ENCODE assay signal across 8 mouse cellular contexts in the genomic region with DNA sequence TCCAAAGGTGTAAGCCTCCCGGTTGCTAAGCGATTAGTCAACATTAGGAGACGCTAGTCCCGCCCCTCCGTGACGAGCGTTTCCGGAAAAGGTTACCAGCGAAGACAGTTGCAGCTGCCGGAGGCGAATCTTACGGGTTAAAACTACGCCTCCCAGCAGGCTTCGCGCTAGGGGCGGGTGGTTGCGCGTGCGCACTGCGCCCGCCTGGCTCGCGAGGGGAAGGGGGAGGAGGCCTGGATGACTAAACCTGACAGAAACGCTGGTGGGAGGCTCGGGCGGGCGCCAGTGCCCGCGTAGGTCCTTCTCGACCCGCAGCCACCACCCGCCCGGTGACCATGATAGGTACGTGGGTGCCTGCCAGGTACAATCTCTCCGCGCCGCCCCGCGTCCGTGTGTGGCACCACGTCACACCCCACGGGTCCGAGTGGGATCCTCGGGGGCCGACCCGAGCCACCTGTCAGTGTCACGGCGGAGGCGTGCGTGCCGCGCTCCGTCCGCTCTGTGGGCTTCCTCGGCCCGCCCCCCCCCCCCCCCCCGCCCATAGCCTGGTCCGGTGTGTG. TPM values are rescaled to one million over a fixed set of nuclear protein-coding genes. Genes with fewer than 3 reads are reported as not detected.
DNase-seq lines count a peak whose midpoint lies in the region; ATAC-seq and TF ChIP-seq lines count a peak whose summit lies in the region.

A gene (minus strand): TSS at position 164 of the 560 bp plus-strand sequence.
A gene (plus strand): TSS at position 237 of the 560 bp plus-strand sequence.

- H3K4me3 ChIP-seq in ES-Bruce4 (ENCODE audit: low read depth, low read length) = peak within 1 kb of the TSS; percentile 87
- H3K4me3 ChIP-seq in forebrain, embryonic 13.5 days = peak within 1 kb of the TSS; percentile 62
- H3K4me3 ChIP-seq in liver, postnatal 0 days (ENCODE audit: low read depth, low read length) = peak within 1 kb of the TSS; percentile 77
- H3K4me3 ChIP-seq in neural tube, embryonic 14.5 days (ENCODE audit: low read depth, low read length) = peak within 1 kb of the TSS; percentile 56

- no peaks in the 10 kb centered on the region for H3K4me1 ChIP-seq in ES-Bruce4 (ENCODE audit: control insufficient read depth, insufficient read depth, low read length)
- peaks cover 10% of the 10 kb centered on the region for H3K4me1 ChIP-seq in forebrain, embryonic 13.5 days
- H3K4me1 ChIP-seq in liver, postnatal 0 days (ENCODE audit: insufficient read depth) = peaks cover 6% of the 10 kb centered on the region; the same call in 1 of the 2 replicates
- H3K4me1 ChIP-seq in neural tube, embryonic 14.5 days (ENCODE audit: control insufficient read depth, insufficient read depth, low read length) = no peaks in the 10 kb centered on the region

- no peak for TF ChIP-seq CTCF in ES-Bruce4 (IDR thresholded peaks at IDR 0.05; ENCODE audit: low read depth, low read length)
- no peak for TF ChIP-seq CTCF in liver, postnatal 0 days (IDR thresholded peaks at IDR 0.05; ENCODE audit: low read depth)

- H3K4me2 ChIP-seq in forebrain, embryonic 13.5 days = peak within 1 kb of the TSS; percentile 62
- peak within 1 kb of the TSS; percentile 91 for H3K4me2 ChIP-seq in liver, postnatal 0 days (ENCODE audit: low read depth, low read length)
- H3K4me2 ChIP-seq in neural tube, embryonic 14.5 days (ENCODE audit: low read depth, low read length) = peak within 1 kb of the TSS; percentile 58

- H3K36me3 ChIP-seq in ES-Bruce4 (ENCODE audit: control insufficient read depth, insufficient read depth, low read length, poor library complexity, severe bottlenecking) = no peaks in the 10 kb centered on the region
- no peaks in the 10 kb centered on the region for H3K36me3 ChIP-seq in forebrain, embryonic 13.5 days (ENCODE audit: poor library complexity, severe bottlenecking)
- H3K36me3 ChIP-seq in liver, postnatal 0 days (replicated peaks; ENCODE audit: insufficient read depth, low read length) = no peaks in the 10 kb centered on the region
- H3K36me3 ChIP-seq in neural tube, embryonic 14.5 days (ENCODE audit: control insufficient read depth, insufficient read depth, low read length) = no peaks in the 10 kb centered on the region

- 0% methylated on average over 45 of the region's 58 CpGs for WGBS in forebrain, embryonic 13.5 days
- 1% methylated on average over 50 of the region's 58 CpGs for WGBS in large intestine, adult 2 months
- WGBS in liver, postnatal 0 days (ENCODE audit: insufficient replicate concordance) = under 1% methylated on average over 46 of the region's 58 CpGs
- under 1% methylated on average over 45 of the region's 58 CpGs for WGBS in neural tube, embryonic 14.5 days

- H3K9ac ChIP-seq in ES-Bruce4 (ENCODE audit: low read depth, poor library complexity, severe bottlenecking) = peak within 1 kb of the TSS; percentile 59
- peak within 1 kb of the TSS; percentile 70 for H3K9ac ChIP-seq in forebrain, embryonic 13.5 days
- H3K9ac ChIP-seq in liver, postnatal 0 days (replicated peaks) = peak within 1 kb of the TSS; percentile 76
- peak within 1 kb of the TSS; percentile 77 for H3K9ac ChIP-seq in neural tube, embryonic 14.5 days (replicated peaks; ENCODE audit: low read depth, low read length)

- no peak for TF ChIP-seq POLR2A in ES-Bruce4 (IDR thresholded peaks at IDR 0.05; ENCODE audit: insufficient read depth, low read length)

- H3K27me3 ChIP-seq in ES-Bruce4 (ENCODE audit: control insufficient read depth, insufficient read depth, low read length, poor library complexity, severe bottlenecking) = no peaks in the 10 kb centered on the region
- no peaks in the 10 kb centered on the region for H3K27me3 ChIP-seq in forebrain, embryonic 13.5 days
- no peaks in the 10 kb centered on the region for H3K27me3 ChIP-seq in liver, postnatal 0 days (ENCODE audit: insufficient read depth, low read length)
- no peaks in the 10 kb centered on the region for H3K27me3 ChIP-seq in neural tube, embryonic 14.5 days (ENCODE audit: control insufficient read depth, insufficient read depth, low read length)

- H3K9me3 ChIP-seq in ES-Bruce4 (replicated peaks; ENCODE audit: control insufficient read depth, insufficient read depth, low read length, poor library complexity, severe bottlenecking) = no peaks in the 10 kb centered on the region
- H3K9me3 ChIP-seq in forebrain, embryonic 13.5 days (replicated peaks) = no peaks in the 10 kb centered on the region
- no peaks in the 10 kb centered on the region for H3K9me3 ChIP-seq in liver, postnatal 0 days (ENCODE audit: low read length)
- no peaks in the 10 kb centered on the region for H3K9me3 ChIP-seq in neural tube, embryonic 14.5 days (ENCODE audit: control insufficient read depth, low read length)

- no peak within 1 kb of the TSS for H3K27ac ChIP-seq in ES-Bruce4 (ENCODE audit: insufficient read depth, low read length)
- H3K27ac ChIP-seq in forebrain, embryonic 13.5 days = no peak within 1 kb of the TSS
- peak within 1 kb of the TSS; percentile 66 for H3K27ac ChIP-seq in liver, postnatal 0 days (ENCODE audit: low read depth)
- peak within 1 kb of the TSS; percentile 81 for H3K27ac ChIP-seq in neural tube, embryonic 14.5 days (ENCODE audit: low read depth, low read length)

- DNase-seq in heart, postnatal 10 days = peak; percentile 98 to 99
- DNase-seq in large intestine, adult 2 months (ENCODE audit: low read depth, low spot score) = peak; percentile 98
- peak; percentile 96 for DNase-seq in liver, postnatal 0 days
- DNase-seq in testis, postnatal 10 days (ENCODE audit: low spot score) = peak; percentile 97

- peak; percentile 94 for ATAC-seq in cerebellum, adult (ENCODE audit: insufficient number of reproducible peaks, low FRiP score, low TSS enrichment)
- ATAC-seq in forebrain, embryonic 13.5 days = peak; percentile 97
- ATAC-seq in liver, postnatal 0 days = peak; percentile 94
- peak; percentile 98 for ATAC-seq in neural tube, embryonic 14.5 days (ENCODE audit: low read depth)

- intact Hi-C loops in heart, postnatal 10 days (cut with DNase I) = loop anchor here (10.0 kb wide), 1 partner anchor 225 kb away; no protein-coding TSS in a partner anchor

- TF ChIP-seq EP300 in ES-Bruce4 (IDR thresholded peaks at IDR 0.05; ENCODE audit: insufficient read depth, low read depth, low read length) = no peak
- TF ChIP-seq EP300 in liver, postnatal 0 days (IDR thresholded peaks at IDR 0.05; ENCODE audit: low read depth) = no peak

RNA-seq across cellular contexts. Expression of the first gene that starts in this region (rescaled TPM):
- 0.54 and 2.0 TPM in 2 replicates for polyA plus RNA-seq in ES-Bruce4 (2011; ENCODE audit: insufficient read depth, insufficient read length, low read depth, missing spikeins)
- polyA plus RNA-seq in forebrain, embryonic 13.5 days (2015; fragmentation: Nextera tagmentation; extraction: Ambion mirVana) = 4.1 and 5.3 TPM in 2 replicates
- total RNA-seq in heart, postnatal 10 days (2021) = 1 to 10 TPM in 1 of 2 experiments, under 1 TPM in 1; 0.60 to 1.5 TPM
- 0.29 and 0.33 TPM in 2 replicates for polyA plus RNA-seq in large intestine, adult 2 months (2012; rRNA removed)
- not detected in 2 replicates for polyA plus RNA-seq in liver, postnatal 0 days (2015; fragmentation: Nextera tagmentation; extraction: Ambion mirVana)
- polyA plus RNA-seq in neural tube, embryonic 14.5 days (2014; fragmentation: Nextera tagmentation; extraction: Ambion mirVana) = 14.3 and 18.4 TPM in 2 replicates

RNA-seq across cellular contexts. Expression of the second gene that starts in this region (rescaled TPM):
- polyA plus RNA-seq in ES-Bruce4 (2011; ENCODE audit: insufficient read depth, insufficient read length, low read depth, missing spikeins) = 1.5 and 1.9 TPM in 2 replicates
- 1.6 and 2.7 TPM in 2 replicates for polyA plus RNA-seq in forebrain, embryonic 13.5 days (2015; fragmentation: Nextera tagmentation; extraction: Ambion mirVana)
- 10 to 100 TPM in 1 of 2 experiments, 1 to 10 TPM in 1; 9.1 to 11.0 TPM for total RNA-seq in heart, postnatal 10 days (2021)
- polyA plus RNA-seq in large intestine, adult 2 months (2012; rRNA removed) = 0.40 and 0.47 TPM in 2 replicates
- polyA plus RNA-seq in liver, postnatal 0 days (2015; fragmentation: Nextera tagmentation; extraction: Ambion mirVana) = 0.58 and 1.00 TPM in 2 replicates
- 7.3 and 7.5 TPM in 2 replicates for polyA plus RNA-seq in neural tube, embryonic 14.5 days (2014; fragmentation: Nextera tagmentation; extraction: Ambion mirVana)

Comparison
In these comparisons a context has a peak if more than half of its experiments do, and no peak if none do; other contexts are left out.
1. Peak in DNase-seq in large intestine, adult 2 months; RNA of the genes that start here not detected or under 1 TPM.
2. Peak in DNase-seq, ATAC-seq, H3K4me3 ChIP-seq, H3K27ac ChIP-seq, H3K9ac ChIP-seq and H3K4me2 ChIP-seq in liver, postnatal 0 days; RNA of the genes that start here not detected or under 1 TPM.